Mouse (Mus musculus): ENCODE data around the gene Sval1.

Gene Sval1

GRCm38 (mm10) chr6:41951330-41951729 is at the start of gene Sval1:
Gene Sval1, plus strand, starts transcription at chr6:41951630.
- no peak for DNase-seq (ENCODE audit: inconsistent age in 2 of 2, low spot score in 1 of 2)

GRCm38 (mm10) chr6:41911625-41912024 is 39.8 kb upstream of the Sval1 start:
- no peak for DNase-seq (ENCODE audit: inconsistent age in 2 of 2, low spot score in 1 of 2)

- DNase-seq (ENCODE audit: inconsistent age in 2 of 2, low spot score in 1 of 2): no peak
Measured at GRCm38 (mm10) chr6:41914883-41915282, 36.5 kb upstream of the Sval1 start.

GRCm38 (mm10) chr6:41967840-41968239 is 16.4 kb downstream of the Sval1 start, which contains the start of gene Sval3:
Gene Sval3, plus strand, starts transcription at chr6:41968140.
- DNase-seq (ENCODE audit: inconsistent age in 2 of 2, low spot score in 1 of 2): no peak
